Mouse (Mus musculus) neural tube, embryonic 12.5 days (tissue): ENCODE measurements around the gene Mospd3. TPM values are rescaled to one million over a fixed set of nuclear protein-coding genes. Genes with fewer than 3 reads are reported as not detected.

Experiments
- ATAC-seq: fragments of 200-750 bp; cut with Nextera tagmentation; 2 replicates; pipeline ENCODE4 v1.8.0; 2017; ENCODE audit warnings: low read depth, mild to moderate bottlenecking, moderate TSS enrichment, moderate library complexity; ENCODE audit not compliant: low FRiP score
- H3K27ac ChIP-seq: fragments of 300-500 bp; sonication (generic); 2 replicates; pipeline ENCODE4 v1.5.1; 2016
- H3K27me3 ChIP-seq: fragments of 300-500 bp; sonication (generic); replicated peaks from 2 replicates; pipeline ENCODE4 v1.6.1; 2016; ENCODE audit warnings: mild to moderate bottlenecking
- H3K36me3 ChIP-seq: fragments of 300-500 bp; sonication (generic); 2 replicates; pipeline ENCODE4 v1.6.1; 2016; ENCODE audit warnings: mild to moderate bottlenecking
- H3K4me1 ChIP-seq: fragments of 300-500 bp; sonication (generic); 2 replicates; pipeline ENCODE4 v1.6.1; 2016
- H3K4me2 ChIP-seq: fragments of 300-500 bp; sonication (generic); replicated peaks from 2 replicates; pipeline ENCODE4 v1.6.1; 2016; ENCODE audit warnings: mild to moderate bottlenecking
- H3K4me3 ChIP-seq: fragments of 300-500 bp; sonication (generic); 2 replicates; pipeline ENCODE4 v1.5.1; 2016
- H3K9ac ChIP-seq: fragments of 300-500 bp; sonication (generic); 2 replicates; pipeline ENCODE4 v1.6.1; 2016; ENCODE audit warnings: mild to moderate bottlenecking
- H3K9me3 ChIP-seq: fragments of 300-500 bp; sonication (generic); 2 replicates; pipeline ENCODE4 v1.6.1; 2016; ENCODE audit warnings: mild to moderate bottlenecking
- WGBS: fragments of 180-500 bp; shearing (Covaris S2); methylation state at CpG from one replicate; pipeline ENCODE4 v1.1.7; 2016; 5-methylcytosine and 5-hydroxymethylcytosine counted together
- polyA plus RNA-seq: library from polyadenylated mRNA; unstranded; fragments of >200 nt; fragmentation: Nextera tagmentation; extraction: Ambion mirVana; gene quantifications from 2 replicates; pipeline ENCODE4 v1.2.1, GENCODE M21; 2016

Mospd3 gene
- polyA plus RNA-seq, result 36.8 and 42.1 TPM in 2 replicates

GRCm38 (mm10) chr5:137600619-137601364 lies at the start of gene Mospd3:
Gene Mospd3, minus strand, starts transcription at chr5:137601058.
- H3K4me3 ChIP-seq, result peak within 1 kb of the TSS; percentile 64
- H3K9me3 ChIP-seq, result no peaks in the 10 kb centered on the region
- no peaks in the 10 kb centered on the region for H3K27me3 ChIP-seq
- 0 out of 2 replicates have a peak, but pooled peaks cover 12% of the 10 kb centered on the region for H3K36me3 ChIP-seq
- H3K27ac ChIP-seq, result no peak within 1 kb of the TSS
- peak within 1 kb of the TSS; percentile 91 for H3K4me2 ChIP-seq
- ATAC-seq, result peak; percentile 94
- WGBS, result under 1% methylated on average over 41 of the region's 41 CpGs
- H3K9ac ChIP-seq, result peak within 1 kb of the TSS; percentile 86
- H3K4me1 ChIP-seq, result peaks cover 29% of the 10 kb centered on the region

GRCm38 (mm10) chr5:137649669-137650571 lies 49.1 kb upstream of the Mospd3 start:
- peak overlapping the region; percentile 12; the same call in 1 of the 2 replicates for H3K4me2 ChIP-seq
- peaks cover 26% of the 10 kb centered on the region for H3K4me1 ChIP-seq
- 18% methylated on average over 18 of the region's 18 CpGs for WGBS
- no peak for ATAC-seq
- no peak overlapping the region for H3K9ac ChIP-seq
- H3K27me3 ChIP-seq, result peaks cover 16% of the 10 kb centered on the region
- no peak overlapping the region for H3K4me3 ChIP-seq
- H3K9me3 ChIP-seq, result no peaks in the 10 kb centered on the region
- H3K36me3 ChIP-seq, result peaks cover 28% of the 10 kb centered on the region
- no peak overlapping the region for H3K27ac ChIP-seq

- Histone ChIP-seq H3K9me3 (no peaks in the 10 kb centered on the region), H3K4me3 (no peak overlapping the region), H3K4me1 (peaks cover 30% of the 10 kb centered on the region), H3K4me2 (0 out of 2 replicates have a peak overlapping the region, but pooled peaks have one; percentile 12), H3K27ac (no peak overlapping the region), H3K36me3 (peaks cover 26% of the 10 kb centered on the region), H3K27me3 (peaks cover 21% of the 10 kb centered on the region), H3K9ac (no peak overlapping the region)
- no peak for ATAC-seq
- 44% methylated on average over 4 of the region's 4 CpGs for WGBS
These were observed 48.4 kb upstream of the Mospd3 start for GRCm38 (mm10) chr5:137649251-137649650.

- 68% methylated on average over 9 of the region's 9 CpGs for WGBS
- ATAC-seq, result 0 out of 2 replicates have a peak, but pooled peaks have one; percentile 43
- peaks cover 31% of the 10 kb centered on the region for H3K4me1 ChIP-seq
- no peak overlapping the region for H3K4me3 ChIP-seq
- peaks cover 14% of the 10 kb centered on the region for H3K36me3 ChIP-seq
- H3K27me3 ChIP-seq, result peaks cover 33% of the 10 kb centered on the region
- no peaks in the 10 kb centered on the region for H3K9me3 ChIP-seq
- H3K27ac ChIP-seq, result no peak overlapping the region
- no peak overlapping the region for H3K4me2 ChIP-seq
- H3K9ac ChIP-seq, result no peak overlapping the region
These were observed 47.2 kb upstream of the Mospd3 start for GRCm38 (mm10) chr5:137647827-137648601.

- WGBS, result 10% methylated on average over 11 of the region's 11 CpGs
- H3K27ac ChIP-seq, result no peak within 1 kb of the TSS
- no peaks in the 10 kb centered on the region for H3K9me3 ChIP-seq
- peak within 1 kb of the TSS; percentile 19 for H3K4me3 ChIP-seq
- peaks cover 31% of the 10 kb centered on the region for H3K4me1 ChIP-seq
- ATAC-seq, result no peak
- peaks cover 40% of the 10 kb centered on the region for H3K27me3 ChIP-seq
- H3K4me2 ChIP-seq, result peak within 1 kb of the TSS; percentile 52
- H3K9ac ChIP-seq, result 0 out of 2 replicates have a peak within 1 kb of the TSS, but pooled peaks have one; percentile 22
- peaks cover 23% of the 10 kb centered on the region for H3K36me3 ChIP-seq
These were observed 44.8 kb upstream of the Mospd3 start, which contains the start of gene Irs3 for GRCm38 (mm10) chr5:137645652-137646091. Gene Irs3, minus strand, starts transcription at chr5:137645714.

- Histone ChIP-seq H3K9ac (0 out of 2 replicates have a peak overlapping the region, but pooled peaks have one; percentile 22), H3K27ac (no peak overlapping the region), H3K36me3 (peaks cover 28% of the 10 kb centered on the region), H3K4me3 (peak overlapping the region; percentile 19), H3K4me2 (peak overlapping the region; percentile 52), H3K27me3 (peaks cover 40% of the 10 kb centered on the region), H3K4me1 (peaks cover 31% of the 10 kb centered on the region), H3K9me3 (no peaks in the 10 kb centered on the region)
- ATAC-seq, result no peak
- WGBS, result 2% methylated on average over 44 of the region's 44 CpGs
These were observed 44.3 kb upstream of the Mospd3 start for GRCm38 (mm10) chr5:137645091-137645651.

GRCm38 (mm10) chr5:137644484-137644883 lies 43.6 kb upstream of the Mospd3 start:
- Histone ChIP-seq H3K4me2 (no peak overlapping the region), H3K27me3 (peaks cover 40% of the 10 kb centered on the region), H3K4me1 (peaks cover 24% of the 10 kb centered on the region), H3K4me3 (no peak overlapping the region), H3K27ac (no peak overlapping the region), H3K9ac (no peak overlapping the region), H3K9me3 (no peaks in the 10 kb centered on the region), H3K36me3 (peaks cover 35% of the 10 kb centered on the region)
- ATAC-seq, result no peak
- WGBS, result 41% methylated on average over 19 of the region's 19 CpGs

GRCm38 (mm10) chr5:137642886-137643285 lies 42.0 kb upstream of the Mospd3 start:
- no peak overlapping the region for H3K9ac ChIP-seq
- no peak for ATAC-seq
- peaks cover 40% of the 10 kb centered on the region for H3K27me3 ChIP-seq
- H3K4me3 ChIP-seq, result no peak overlapping the region
- no peak overlapping the region for H3K27ac ChIP-seq
- peaks cover 51% of the 10 kb centered on the region for H3K36me3 ChIP-seq
- no peak overlapping the region for H3K4me2 ChIP-seq
- 55% methylated on average over 4 of the region's 4 CpGs for WGBS
- H3K9me3 ChIP-seq, result no peaks in the 10 kb centered on the region
- H3K4me1 ChIP-seq, result peaks cover 15% of the 10 kb centered on the region

- no peak within 1 kb of the TSS for H3K9ac ChIP-seq
- H3K4me3 ChIP-seq, result no peak within 1 kb of the TSS
- H3K36me3 ChIP-seq, result peaks cover 69% of the 10 kb centered on the region
- no peak within 1 kb of the TSS for H3K27ac ChIP-seq
- ATAC-seq, result peak; percentile 39; the same call in 1 of the 2 replicates
- WGBS, result 88% methylated on average over 19 of the region's 19 CpGs
- H3K27me3 ChIP-seq, result peaks cover 36% of the 10 kb centered on the region
- peaks cover 15% of the 10 kb centered on the region for H3K4me1 ChIP-seq
- no peaks in the 10 kb centered on the region for H3K9me3 ChIP-seq
- H3K4me2 ChIP-seq, result no peak within 1 kb of the TSS
These were observed 40.2 kb upstream of the Mospd3 start, which contains the start of gene Sap25 for GRCm38 (mm10) chr5:137641054-137641453. Gene Sap25, plus strand, starts transcription at chr5:137641334.

- 87% methylated on average over 7 of the region's 7 CpGs for WGBS
- Histone ChIP-seq H3K4me2 (no peak overlapping the region), H3K4me1 (peaks cover 4% of the 10 kb centered on the region; the same call in 1 of the 2 replicates)
These were observed 38.6 kb upstream of the Mospd3 start for GRCm38 (mm10) chr5:137639472-137639871.

More at GRCm38 (mm10) chr5:137639472-137639871, 38.6 kb upstream of the Mospd3 start:
- H3K9ac ChIP-seq, result no peak overlapping the region
- no peak overlapping the region for H3K27ac ChIP-seq
- H3K4me3 ChIP-seq, result no peak overlapping the region
- peaks cover 82% of the 10 kb centered on the region for H3K36me3 ChIP-seq
- ATAC-seq, result no peak
- H3K9me3 ChIP-seq, result no peaks in the 10 kb centered on the region
- peaks cover 21% of the 10 kb centered on the region for H3K27me3 ChIP-seq
